In the genomic region with DNA sequence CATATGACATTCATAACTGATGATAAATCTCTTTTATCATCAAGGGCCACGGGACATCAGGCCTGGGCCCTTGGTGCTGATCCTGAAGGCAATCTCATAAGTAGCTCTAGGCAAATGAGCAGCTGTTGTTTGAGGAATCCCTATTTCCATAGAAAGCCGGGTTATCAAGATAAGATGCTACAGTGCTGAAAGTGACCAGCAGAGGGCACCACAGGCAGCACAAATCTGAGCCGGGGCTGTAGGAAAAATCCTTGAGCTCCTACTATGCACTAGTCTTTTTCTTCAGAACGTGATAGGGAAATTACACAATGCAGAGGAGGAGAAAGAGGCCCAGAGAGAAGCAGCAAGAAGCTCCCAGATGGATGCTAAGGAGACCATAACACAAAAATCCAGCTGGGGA, we compare ENCODE assay signal across 9 mouse cellular contexts. TPM values are rescaled to one million over a fixed set of nuclear protein-coding genes. Genes with fewer than 3 reads are reported as not detected.
DNase-seq lines count a peak whose midpoint lies in the region; ATAC-seq and TF ChIP-seq lines count a peak whose summit lies in the region.
"Had no signal": no experiment of that assay in that cellular context is flagged by ENCODE, and none has a peak within 500 bp of the region (broad histone marks: within the 10 kb centered on the region; RNA-seq: fewer than 3 reads in every experiment).

No protein-coding gene starts in this region.

- H3K4me1 ChIP-seq in forebrain, embryonic 10.5 days = peaks cover 49% of the 10 kb centered on the region
- peaks cover 86% of the 10 kb centered on the region for H3K4me1 ChIP-seq in forebrain, embryonic 13.5 days
- H3K4me1 ChIP-seq in neural tube, embryonic 11.5 days (ENCODE audit: control insufficient read depth, insufficient read depth, low read length) = peaks cover 17% of the 10 kb centered on the region

- H3K27ac ChIP-seq in forebrain, embryonic 10.5 days = no peak overlapping the region
- no peak overlapping the region for H3K27ac ChIP-seq in forebrain, embryonic 13.5 days
- H3K27ac ChIP-seq in neural tube, embryonic 11.5 days (ENCODE audit: low read depth, low read length) = no peak overlapping the region

- no peaks in the 10 kb centered on the region for H3K9me3 ChIP-seq in forebrain, embryonic 10.5 days
- H3K9me3 ChIP-seq in forebrain, embryonic 13.5 days (replicated peaks) = no peaks in the 10 kb centered on the region
- H3K9me3 ChIP-seq in neural tube, embryonic 11.5 days (ENCODE audit: control insufficient read depth, low read length) = no peaks in the 10 kb centered on the region

- no peak overlapping the region for H3K9ac ChIP-seq in forebrain, embryonic 13.5 days
- H3K9ac ChIP-seq in neural tube, embryonic 11.5 days (ENCODE audit: low read length) = no peak overlapping the region

- intact Hi-C loops in left cerebral cortex, postnatal 4 days (cut with DNase I) = no loop called here

- no peak for ATAC-seq in forebrain, embryonic 13.5 days
- no peak for ATAC-seq in neural tube, embryonic 11.5 days (ENCODE audit: insufficient read depth, low FRiP score, low TSS enrichment)
- 0 out of 2 replicates have a peak, but pooled peaks have one; percentile 62 for ATAC-seq in erythroid progenitor cell, adult 5-6 weeks (replicated peaks; ENCODE audit: low FRiP score, poor library complexity, severe bottlenecking)

- H3K4me3 ChIP-seq in forebrain, embryonic 10.5 days = no peak overlapping the region
- H3K4me3 ChIP-seq in forebrain, embryonic 13.5 days = no peak overlapping the region
- no peak overlapping the region for H3K4me3 ChIP-seq in neural tube, embryonic 11.5 days (ENCODE audit: low read depth, low read length)
- H3K4me3 ChIP-seq: megakaryocyte, embryonic 14.5 days had no signal

- no peak overlapping the region for H3K4me2 ChIP-seq in forebrain, embryonic 13.5 days
- H3K4me2 ChIP-seq in neural tube, embryonic 11.5 days (ENCODE audit: low read depth) = no peak overlapping the region

- WGBS in forebrain, embryonic 10.5 days = 13% methylated on average over 4 of the region's 4 CpGs
- 5% methylated on average over 4 of the region's 4 CpGs for WGBS in forebrain, embryonic 13.5 days
- WGBS in neural tube, embryonic 11.5 days = 12% methylated on average over 4 of the region's 4 CpGs

- no peak for TF ChIP-seq POLR2A in brain, embryonic 14.5 days (IDR thresholded peaks at IDR 0.05; ENCODE audit: borderline replicate concordance, extremely low read depth, insufficient read depth, insufficient read length, poor library complexity, severe bottlenecking)

- peaks cover 89% of the 10 kb centered on the region for H3K27me3 ChIP-seq in forebrain, embryonic 10.5 days (ENCODE audit: poor library complexity, severe bottlenecking)
- peaks cover 28% of the 10 kb centered on the region for H3K27me3 ChIP-seq in forebrain, embryonic 13.5 days
- H3K27me3 ChIP-seq in neural tube, embryonic 11.5 days (ENCODE audit: control insufficient read depth, insufficient read depth, low read length) = peaks cover 17% of the 10 kb centered on the region

- DNase-seq in forebrain, embryonic 10.5 days (ENCODE audit: extremely low spot score, low spot score) = peak; percentile 46
- peak; percentile 57 for DNase-seq in neural tube, embryonic 11.5 days (ENCODE audit: low spot score)
- DNase-seq in neural tube, embryonic 10.5 days (ENCODE audit: extremely low spot score, low spot score) = no peak
- peak; percentile 75 for DNase-seq in brain, embryonic 14.5 days (ENCODE audit: low read depth)
- DNase-seq in left cerebral cortex, postnatal 4 days = peak; percentile 71
- peak; percentile 79 for DNase-seq in retina, postnatal 1 day

- no peaks in the 10 kb centered on the region for H3K36me3 ChIP-seq in forebrain, embryonic 10.5 days (replicated peaks)
- peaks cover 42% of the 10 kb centered on the region for H3K36me3 ChIP-seq in forebrain, embryonic 13.5 days (ENCODE audit: poor library complexity, severe bottlenecking)
- H3K36me3 ChIP-seq in neural tube, embryonic 11.5 days (ENCODE audit: control insufficient read depth, insufficient read depth, low read length) = no peaks in the 10 kb centered on the region; the same call in 1 of the 2 replicates

- peak; percentile 86 for TF ChIP-seq CTCF in brain, embryonic 14.5 days (IDR thresholded peaks at IDR 0.05; ENCODE audit: borderline replicate concordance, extremely low read depth, insufficient read depth, insufficient read length)

RNA-seq across cellular contexts. Expression of a gene that starts 7.7 kb away (rescaled TPM):
- 1.1 and 2.4 TPM in 2 replicates for polyA plus RNA-seq in forebrain, embryonic 10.5 days (2016; fragmentation: Nextera tagmentation; extraction: Ambion mirVana)
- 17.5 and 19.9 TPM in 2 replicates for polyA plus RNA-seq in forebrain, embryonic 13.5 days (2015; fragmentation: Nextera tagmentation; extraction: Ambion mirVana)
- 23.0 and 25.1 TPM in 2 replicates for polyA plus RNA-seq in neural tube, embryonic 11.5 days (2014; fragmentation: Nextera tagmentation; extraction: Ambion mirVana)
- 66.5 and 88.8 TPM in 2 replicates for polyA plus RNA-seq in brain, embryonic 14.5 days (2012; rRNA removed)
- not detected in 2 replicates for total RNA-seq in erythroid progenitor cell, adult 5-6 weeks (2015; ENCODE audit: low replicate concordance)
- total RNA-seq in erythroid progenitor cell, adult 5-6 weeks (2017; ENCODE audit: low replicate concordance) = not detected in 2 replicates
- 10 to 100 TPM; 20.0 to 25.2 TPM for total RNA-seq in left cerebral cortex, postnatal 4 days (2021)

RNA-seq across cellular contexts. Expression of a gene that starts 16.2 kb away (rescaled TPM):
- polyA plus RNA-seq in forebrain, embryonic 10.5 days (2016; fragmentation: Nextera tagmentation; extraction: Ambion mirVana) = 14.6 and 14.9 TPM in 2 replicates
- polyA plus RNA-seq in forebrain, embryonic 13.5 days (2015; fragmentation: Nextera tagmentation; extraction: Ambion mirVana) = 10.3 and 10.7 TPM in 2 replicates
- 17.5 and 18.8 TPM in 2 replicates for polyA plus RNA-seq in neural tube, embryonic 11.5 days (2014; fragmentation: Nextera tagmentation; extraction: Ambion mirVana)
- polyA plus RNA-seq in brain, embryonic 14.5 days (2012; rRNA removed) = 17.9 and 18.5 TPM in 2 replicates
- 10.1 and 16.3 TPM in 2 replicates for total RNA-seq in erythroid progenitor cell, adult 5-6 weeks (2015; ENCODE audit: low replicate concordance)
- 11.5 and 35.3 TPM in 2 replicates for total RNA-seq in erythroid progenitor cell, adult 5-6 weeks (2017; ENCODE audit: low replicate concordance)
- 10 to 100 TPM; 17.7 to 18.8 TPM for total RNA-seq in left cerebral cortex, postnatal 4 days (2021)

RNA-seq across cellular contexts. Expression of a gene that starts 54.3 kb away (rescaled TPM):
- 4.0 and 4.1 TPM in 2 replicates for polyA plus RNA-seq in forebrain, embryonic 10.5 days (2016; fragmentation: Nextera tagmentation; extraction: Ambion mirVana)
- polyA plus RNA-seq in forebrain, embryonic 13.5 days (2015; fragmentation: Nextera tagmentation; extraction: Ambion mirVana) = 1.4 and 1.8 TPM in 2 replicates
- 40.9 and 41.0 TPM in 2 replicates for polyA plus RNA-seq in neural tube, embryonic 11.5 days (2014; fragmentation: Nextera tagmentation; extraction: Ambion mirVana)
- polyA plus RNA-seq in brain, embryonic 14.5 days (2012; rRNA removed) = 2.0 and 2.4 TPM in 2 replicates
- total RNA-seq in erythroid progenitor cell, adult 5-6 weeks (2015; ENCODE audit: low replicate concordance) = not detected in 2 replicates
- total RNA-seq in erythroid progenitor cell, adult 5-6 weeks (2017; ENCODE audit: low replicate concordance) = not detected in 2 replicates
- total RNA-seq in left cerebral cortex, postnatal 4 days (2021) = 1 to 10 TPM in 1 of 2 experiments, under 1 TPM in 1; 0.54 to 1.1 TPM
